ENCODE assay signal across 19 mouse cellular contexts in the genomic region with DNA sequence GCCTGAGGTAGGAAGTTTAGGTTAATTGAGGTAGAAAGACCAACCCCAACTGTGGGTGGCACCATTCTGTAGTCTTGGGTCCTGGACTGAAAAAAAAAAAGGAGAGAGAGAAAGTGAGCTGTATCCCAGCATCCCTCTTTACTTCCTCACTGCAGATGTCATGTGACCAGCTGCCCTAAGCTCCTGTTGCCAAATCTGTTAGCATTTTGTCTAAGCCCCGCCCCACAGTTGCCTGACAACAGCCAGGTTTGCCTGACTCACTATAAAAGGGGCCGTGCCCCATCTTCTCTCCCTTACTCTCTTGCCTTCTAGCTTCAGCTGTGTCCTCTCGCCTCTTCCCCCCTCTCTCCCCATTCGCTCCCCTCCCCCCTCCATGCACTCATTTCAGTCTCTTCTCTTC. TPM values are rescaled to one million over a fixed set of nuclear protein-coding genes. Genes with fewer than 3 reads are reported as not detected.
A peak's percentile ranks its signal among the peaks of the same experiment; 100 is the strongest.
DNase-seq lines count a peak whose midpoint lies in the region; ATAC-seq lines count a peak whose summit lies in the region.
"Had no signal": no experiment of that assay in that cellular context is flagged by ENCODE, and none has a peak within 500 bp of the region (broad histone marks: within the 10 kb centered on the region; RNA-seq: fewer than 3 reads in every experiment).

No protein-coding gene starts in this region.

- no peak for ATAC-seq in monocyte, adult 5-6 weeks (replicated peaks; ENCODE audit: insufficient number of reproducible peaks, low FRiP score, low TSS enrichment, poor library complexity, severe bottlenecking)
- ATAC-seq: hindbrain, embryonic 16.5 days; intestine, embryonic 16.5 days; Patski had no signal

- DNase-seq in adrenal gland, postnatal 36 days: peak; percentile 30
- DNase-seq in adrenal gland, postnatal 25 days: no peak
- DNase-seq in lung, adult 18-20 months: peak; percentile 39 to 58
- DNase-seq in lung, postnatal 4 days: no peak
- peak; percentile 38 for DNase-seq in ES-CJ7 (ENCODE audit: low read depth, low spot score)
- peak; percentile 36 for DNase-seq in lung, postnatal 25 days (ENCODE audit: low spot score)
- DNase-seq in heart, adult 18-20 months: no peak
- DNase-seq: B cell, adult 2 months; cerebellum, adult 11 months; cerebellum, postnatal 10 days; gastrocnemius, postnatal 10 days; heart, adult 2 months; heart, postnatal 4 days; right cerebral cortex, adult 18-20 months; thymus, postnatal 14 days had no signal

RNA-seq across cellular contexts. Expression of a gene that starts 45.4 kb away (rescaled TPM):
- 1 to 10 TPM; 2.4 to 5.7 TPM for total RNA-seq in adrenal gland, postnatal 36 days (2021)
- 4.6 and 5.3 TPM in 2 replicates for total RNA-seq in adrenal gland, postnatal 25 days (2021)
- total RNA-seq in heart, adult 18-20 months (2021): 10 to 100 TPM; 35.9 to 41.1 TPM
- total RNA-seq in monocyte, adult 5-6 weeks (2017): 3.6 to 9.8 TPM (median 7.5 TPM) in 3 replicates

Comparison
In these comparisons a context has a peak if more than half of its experiments do, and no peak if none do; other contexts are left out.
1. DNase-seq: peak in adrenal gland, postnatal 36 days (2 of 2), lung, adult 18-20 months (2 of 2), ES-CJ7 (single experiment) and lung, postnatal 25 days (single experiment); none in adrenal gland, postnatal 25 days (single experiment), lung, postnatal 4 days (0 of 2) and heart, adult 18-20 months (0 of 2).